In genomic region chr2:143903376-143904045, GRCm38 (mm10) we compare ENCODE assay signal across 11 mouse cellular contexts. TPM values are rescaled to one million over a fixed set of nuclear protein-coding genes. Genes with fewer than 3 reads are reported as not detected.
DNase-seq lines count a peak whose midpoint lies in the region; ATAC-seq lines count a peak whose summit lies in the region.
"Had no signal": no experiment of that assay in that cellular context is flagged by ENCODE, and none has a peak within 500 bp of the region (broad histone marks: within the 10 kb centered on the region; RNA-seq: fewer than 3 reads in every experiment).

No protein-coding gene starts in this region.

- H3K27me3 ChIP-seq in kidney, embryonic 15.5 days = no peaks in the 10 kb centered on the region
- no peaks in the 10 kb centered on the region for H3K27me3 ChIP-seq in limb, embryonic 15.5 days
- H3K27me3 ChIP-seq in embryonic facial prominence, embryonic 10.5 days (replicated peaks; ENCODE audit: low read depth, poor library complexity, severe bottlenecking) = no peaks in the 10 kb centered on the region
- H3K27me3 ChIP-seq: Patski had no signal

- H3K4me1 ChIP-seq in kidney, embryonic 15.5 days = no peaks in the 10 kb centered on the region
- 0 out of 2 replicates have a peak, but pooled peaks cover 5% of the 10 kb centered on the region for H3K4me1 ChIP-seq in limb, embryonic 15.5 days
- no peaks in the 10 kb centered on the region for H3K4me1 ChIP-seq in embryonic facial prominence, embryonic 10.5 days

- H3K9me3 ChIP-seq in kidney, embryonic 15.5 days (replicated peaks) = no peaks in the 10 kb centered on the region
- no peaks in the 10 kb centered on the region for H3K9me3 ChIP-seq in limb, embryonic 15.5 days
- H3K9me3 ChIP-seq in embryonic facial prominence, embryonic 10.5 days = no peaks in the 10 kb centered on the region

- H3K4me2 ChIP-seq in kidney, embryonic 15.5 days = no peak overlapping the region
- H3K4me2 ChIP-seq in limb, embryonic 15.5 days = no peak overlapping the region
- H3K4me2 ChIP-seq: midbrain, embryonic 11.5 days had no signal

- H3K27ac ChIP-seq in kidney, embryonic 15.5 days = peak overlapping the region; percentile 41; the same call in 1 of the 2 replicates
- peak overlapping the region; percentile 74 for H3K27ac ChIP-seq in limb, embryonic 15.5 days
- H3K27ac ChIP-seq in embryonic facial prominence, embryonic 10.5 days (replicated peaks) = no peak overlapping the region

- DNase-seq in kidney, adult 11 months = no peak
- DNase-seq in adrenal gland, postnatal 36 days = peak; percentile 24 to 44
- no peak for DNase-seq in spleen, postnatal 14 days (ENCODE audit: low spot score in 2 of 2)
- no peak for DNase-seq in thymus, postnatal 25 days
- DNase-seq in embryonic facial prominence, embryonic 10.5 days (ENCODE audit: low spot score) = no peak
- DNase-seq: liver had no signal

- no peak overlapping the region for H3K9ac ChIP-seq in kidney, embryonic 15.5 days
- H3K9ac ChIP-seq in limb, embryonic 15.5 days = no peak overlapping the region

- 56% methylated on average over 9 of the region's 9 CpGs for WGBS in kidney, embryonic 15.5 days
- 52% methylated on average over 9 of the region's 9 CpGs for WGBS in limb, embryonic 15.5 days
- WGBS in embryonic facial prominence, embryonic 10.5 days = 79% methylated on average over 9 of the region's 9 CpGs

- H3K36me3 ChIP-seq in kidney, embryonic 15.5 days = no peaks in the 10 kb centered on the region
- no peaks in the 10 kb centered on the region for H3K36me3 ChIP-seq in limb, embryonic 15.5 days
- no peaks in the 10 kb centered on the region for H3K36me3 ChIP-seq in embryonic facial prominence, embryonic 10.5 days (replicated peaks)

- no peak overlapping the region for H3K4me3 ChIP-seq in kidney, embryonic 15.5 days (replicated peaks)
- H3K4me3 ChIP-seq in limb, embryonic 15.5 days = no peak overlapping the region
- H3K4me3 ChIP-seq in embryonic facial prominence, embryonic 10.5 days = no peak overlapping the region

- ATAC-seq in kidney, embryonic 15.5 days (replicated peaks; ENCODE audit: low FRiP score) = no peak; the same call in 1 of the 2 replicates
- peak; percentile 45 for ATAC-seq in CD4-positive, CD25-positive, alpha-beta regulatory T cell, adult 4 months
- no peak for ATAC-seq in limb, embryonic 15.5 days (ENCODE audit: insufficient number of reproducible peaks, low FRiP score, low TSS enrichment, low read depth)
- ATAC-seq: Patski had no signal

RNA-seq across cellular contexts. Expression of gene Dstn, which starts 11.6 kb away (rescaled TPM):
- polyA plus RNA-seq in kidney, embryonic 15.5 days (2015; fragmentation: Nextera tagmentation; extraction: Ambion mirVana) = 387 and 407 TPM in 2 replicates
- polyA plus RNA-seq in CD4-positive, CD25-positive, alpha-beta regulatory T cell, adult 4 months (2017; shearing (Covaris generic)) = 10 to 100 TPM; 26.4 to 27.2 TPM
- 100 to 1,000 TPM; 227 to 300 TPM for total RNA-seq in adrenal gland, postnatal 36 days (2021)
- 458 and 484 TPM in 2 replicates for polyA plus RNA-seq in limb, embryonic 15.5 days (2015; fragmentation: Nextera tagmentation; extraction: Ambion mirVana)
- 331 and 339 TPM in 2 replicates for polyA plus RNA-seq in embryonic facial prominence, embryonic 10.5 days (2016; fragmentation: Nextera tagmentation; extraction: Ambion mirVana)

RNA-seq across cellular contexts. Expression of gene Bfsp1, which starts 40.5 kb away (rescaled TPM):
- polyA plus RNA-seq in kidney, embryonic 15.5 days (2015; fragmentation: Nextera tagmentation; extraction: Ambion mirVana) = 1.3 and 1.5 TPM in 2 replicates
- not detected for polyA plus RNA-seq in CD4-positive, CD25-positive, alpha-beta regulatory T cell, adult 4 months (2017; shearing (Covaris generic))
- under 1 TPM; 0.50 to 0.86 TPM for total RNA-seq in adrenal gland, postnatal 36 days (2021)
- polyA plus RNA-seq in limb, embryonic 15.5 days (2015; fragmentation: Nextera tagmentation; extraction: Ambion mirVana) = 2.8 and 2.9 TPM in 2 replicates
- 0.60 and 1.2 TPM in 2 replicates for polyA plus RNA-seq in embryonic facial prominence, embryonic 10.5 days (2016; fragmentation: Nextera tagmentation; extraction: Ambion mirVana)

Comparison
In these comparisons a context has a peak if more than half of its experiments do, and no peak if none do; other contexts are left out.
1. DNase-seq: peak in adrenal gland, postnatal 36 days (2 of 2); none in kidney, adult 11 months (single experiment), spleen, postnatal 14 days (0 of 2), thymus, postnatal 25 days (single experiment) and embryonic facial prominence, embryonic 10.5 days (single experiment).
2. RNA of gene Dstn, which starts 11.6 kb away (polyA plus RNA-seq): 458 to 484 TPM in limb, embryonic 15.5 days, 387 to 407 TPM in kidney, embryonic 15.5 days and 331 to 339 TPM in embryonic facial prominence, embryonic 10.5 days; 26.4 to 27.2 TPM in CD4-positive, CD25-positive, alpha-beta regulatory T cell, adult 4 months; every median in the first group is over 10 times any median in the second.